8 mouse cellular contexts compared by ENCODE assay signal in the genomic region with DNA sequence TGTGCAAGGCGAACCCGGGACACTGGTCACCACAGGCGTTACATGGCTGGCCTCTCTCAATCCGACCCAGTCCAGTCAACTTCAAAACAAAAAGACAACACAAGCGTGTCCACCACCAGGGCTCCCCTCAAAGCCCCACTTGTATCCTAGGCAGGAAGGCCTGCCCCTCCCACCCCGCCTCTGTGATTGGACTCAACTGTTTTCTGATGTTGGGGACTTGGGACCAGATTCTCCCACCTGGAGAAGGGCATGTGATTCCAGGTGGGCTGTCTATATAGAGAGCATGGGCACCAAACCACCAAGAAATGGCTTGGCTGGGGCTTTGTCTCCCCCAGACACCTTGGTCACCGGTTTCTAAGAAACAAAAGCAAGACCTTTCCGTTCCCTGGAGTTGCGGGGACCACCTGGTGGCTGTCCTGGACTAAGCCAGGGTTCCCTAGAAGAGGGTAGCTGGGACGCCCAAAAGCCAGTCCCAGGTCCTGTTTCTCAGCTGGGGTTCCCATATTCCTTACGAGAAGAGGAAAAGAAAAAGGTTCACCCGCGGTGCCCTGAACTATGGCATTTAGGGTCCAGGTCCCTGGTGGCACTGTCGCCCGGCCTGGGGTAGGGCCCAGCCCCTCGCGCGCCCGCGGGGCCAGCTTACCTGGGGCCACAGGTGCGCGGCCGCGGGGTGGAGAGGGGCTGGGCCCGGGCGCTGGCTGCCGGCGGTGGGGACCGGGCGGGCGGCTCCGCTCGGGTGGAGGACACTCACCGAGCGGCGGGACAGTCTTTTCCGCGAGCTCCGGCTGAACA. TPM values are rescaled to one million over a fixed set of nuclear protein-coding genes. Genes with fewer than 3 reads are reported as not detected.
DNase-seq lines count a peak whose midpoint lies in the region; ATAC-seq and TF ChIP-seq lines count a peak whose summit lies in the region.

No protein-coding gene starts in this region.

- H3K4me2 ChIP-seq in intestine, postnatal 0 days (replicated peaks; ENCODE audit: low read depth) = peak overlapping the region; percentile 97
- H3K4me2 ChIP-seq in midbrain, embryonic 16.5 days (ENCODE audit: low read length) = peak overlapping the region; percentile 68

- H3K4me1 ChIP-seq in testis, adult 2 months (ENCODE audit: control insufficient read depth, insufficient read depth, low read length) = peaks cover 12% of the 10 kb centered on the region
- H3K4me1 ChIP-seq in intestine, postnatal 0 days (replicated peaks; ENCODE audit: control insufficient read depth, insufficient read depth, low read length) = no peaks in the 10 kb centered on the region
- H3K4me1 ChIP-seq in midbrain, embryonic 16.5 days (ENCODE audit: control insufficient read depth, insufficient read depth, low read length) = peaks cover 10% of the 10 kb centered on the region; the same call in 1 of the 2 replicates

- TF ChIP-seq CTCF in testis, adult 2 months (IDR thresholded peaks at IDR 0.05; ENCODE audit: control insufficient read depth, insufficient read depth, insufficient replicate concordance, low read depth, low read length) = no peak
- TF ChIP-seq CTCF in intestine, postnatal 0 days (IDR thresholded peaks at IDR 0.05; ENCODE audit: low read depth) = no peak

- H3K4me3 ChIP-seq in testis, adult 2 months (ENCODE audit: control insufficient read depth, low read depth, low read length) = peak overlapping the region; percentile 71
- peak overlapping the region; percentile 68 for H3K4me3 ChIP-seq in intestine, postnatal 0 days (ENCODE audit: low read depth, low read length)
- peak overlapping the region; percentile 63 for H3K4me3 ChIP-seq in midbrain, embryonic 16.5 days (ENCODE audit: low read depth, low read length)

- H3K36me3 ChIP-seq in testis, adult 2 months (ENCODE audit: control insufficient read depth, insufficient read depth, low read length) = no peaks in the 10 kb centered on the region
- H3K36me3 ChIP-seq in intestine, postnatal 0 days (ENCODE audit: control insufficient read depth, insufficient read depth) = no peaks in the 10 kb centered on the region
- H3K36me3 ChIP-seq in midbrain, embryonic 16.5 days (ENCODE audit: control insufficient read depth, insufficient read depth, low read length) = no peaks in the 10 kb centered on the region

- 6% methylated on average over 39 of the region's 39 CpGs for WGBS in intestine, postnatal 0 days
- WGBS in midbrain, embryonic 16.5 days = 2% methylated on average over 26 of the region's 39 CpGs

- no peak; the same call in 1 of the 2 replicates for ATAC-seq in intestine, postnatal 0 days
- ATAC-seq in midbrain, embryonic 16.5 days = peak; percentile 44

- H3K27ac ChIP-seq in testis, adult 2 months (ENCODE audit: control insufficient read depth, insufficient read depth, low read depth, low read length) = no peak overlapping the region
- no peak overlapping the region for H3K27ac ChIP-seq in intestine, postnatal 0 days (ENCODE audit: low read depth, low read length)
- H3K27ac ChIP-seq in midbrain, embryonic 16.5 days (ENCODE audit: low read length) = peak overlapping the region; percentile 66

- TF ChIP-seq POLR2A in testis, adult 2 months (IDR thresholded peaks at IDR 0.05; ENCODE audit: control insufficient read depth, low read depth, low read length) = no peak

- H3K9me3 ChIP-seq in intestine, postnatal 0 days (ENCODE audit: control insufficient read depth) = no peaks in the 10 kb centered on the region
- no peaks in the 10 kb centered on the region for H3K9me3 ChIP-seq in midbrain, embryonic 16.5 days (replicated peaks; ENCODE audit: control insufficient read depth, low read length, poor library complexity, severe bottlenecking)

- DNase-seq in cerebellum, postnatal 10 days = peak; percentile 37 to 38
- DNase-seq in cerebellum, adult 8-10 months = no peak
- no peak for DNase-seq in testis, postnatal 14 days (ENCODE audit: low spot score)
- DNase-seq in ovary, adult 18-20 months (ENCODE audit: low spot score) = no peak
- no peak for DNase-seq in gastrocnemius, postnatal 25 days

- peaks cover 2% of the 10 kb centered on the region; the same call in 1 of the 2 replicates for H3K27me3 ChIP-seq in testis, adult 2 months (ENCODE audit: control insufficient read depth, insufficient read depth, low read length)
- H3K27me3 ChIP-seq in intestine, postnatal 0 days (replicated peaks; ENCODE audit: control insufficient read depth, insufficient read depth, low read length) = no peaks in the 10 kb centered on the region; the same call in 1 of the 2 replicates
- no peaks in the 10 kb centered on the region for H3K27me3 ChIP-seq in midbrain, embryonic 16.5 days (ENCODE audit: control insufficient read depth, insufficient read depth, low read depth, low read length)

- peak overlapping the region; percentile 32 for H3K9ac ChIP-seq in intestine, postnatal 0 days (ENCODE audit: low read depth, low read length)
- peak overlapping the region; percentile 78 for H3K9ac ChIP-seq in midbrain, embryonic 16.5 days (ENCODE audit: low read depth, low read length)

RNA-seq across cellular contexts. Expression of a gene that starts 0.4 kb away (rescaled TPM):
- 1.4 and 1.5 TPM in 2 replicates for polyA plus RNA-seq in testis, adult 2 months (2012; rRNA removed)
- polyA plus RNA-seq in intestine, postnatal 0 days (2015; fragmentation: Nextera tagmentation; extraction: Ambion mirVana) = 1.7 and 2.0 TPM in 2 replicates
- 15.9 and 16.5 TPM in 2 replicates for polyA plus RNA-seq in midbrain, embryonic 16.5 days (2015; fragmentation: Nextera tagmentation; extraction: Ambion mirVana)
- total RNA-seq in gastrocnemius, postnatal 25 days (2021) = 1 to 10 TPM; 1.8 to 2.4 TPM

Comparison
In these comparisons a context has a peak if more than half of its experiments do, and no peak if none do; other contexts are left out.
1. DNase-seq: peak in cerebellum, postnatal 10 days (2 of 2); none in cerebellum, adult 8-10 months (single experiment), testis, postnatal 14 days (single experiment), ovary, adult 18-20 months (single experiment) and gastrocnemius, postnatal 25 days (single experiment).
2. Peak in every context shown above with its lines, with median percentiles within 50 percentile points of each other: H3K4me3 ChIP-seq.